Mouse (Mus musculus) liver, postnatal 0 days (tissue): ENCODE results near the gene Sap30bp.

ENCODE experiments used
- CTCF ChIP-seq: sonication (generic); IDR thresholded peaks from 2 replicates; pipeline ENCODE4 v1.5.1; 2016; ENCODE audit warnings: antibody characterized with exemption, low read depth
- EP300 ChIP-seq: IDR thresholded peaks from 2 replicates; pipeline ENCODE4 v1.6.1; 2016; ENCODE audit warnings: antibody characterized with exemption, low read depth, mild to moderate bottlenecking

DNA sequence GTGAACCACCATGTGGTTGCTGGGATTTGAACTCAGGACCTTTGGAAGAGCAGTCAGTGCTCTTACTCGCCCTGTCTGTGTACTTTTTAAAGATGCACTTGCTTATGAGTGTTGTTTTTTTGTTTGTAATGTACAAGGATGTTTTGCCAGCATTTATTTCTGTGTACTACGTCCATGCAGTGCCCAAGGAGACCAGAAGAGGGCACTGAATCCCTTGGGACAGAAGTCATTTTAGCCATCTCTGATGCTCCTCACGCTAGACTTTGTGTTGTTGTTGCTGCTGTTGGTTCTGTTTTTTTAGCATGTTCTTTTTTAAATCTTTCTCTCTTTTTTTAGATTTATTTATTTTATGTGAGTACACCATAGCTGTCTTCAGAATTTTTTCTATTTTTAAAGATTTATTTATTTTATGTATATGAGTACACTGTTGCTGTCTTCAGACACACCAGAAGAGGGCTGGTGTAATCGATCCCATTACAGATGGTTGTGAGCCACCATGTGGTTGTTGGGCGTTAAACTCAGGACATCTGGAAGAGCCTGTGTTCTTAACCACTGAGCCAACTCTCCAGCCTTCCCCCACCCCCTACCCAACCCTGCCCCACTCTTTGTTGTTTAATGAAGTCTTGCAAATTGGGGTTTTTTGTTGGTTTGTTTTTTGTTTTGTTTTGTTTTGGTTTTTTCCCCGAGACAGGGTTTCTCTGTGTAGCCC, 12.8 kb upstream of the Sap30bp start:
- TF ChIP-seq CTCF (peak; percentile 86), EP300 (no peak)
